Mouse (Mus musculus) limb, embryonic 14.5 days (tissue): ENCODE results near the gene Elp4. TPM values are rescaled to one million over a fixed set of nuclear protein-coding genes. Genes with fewer than 3 reads are reported as not detected.

Source experiments
- ATAC-seq: fragments of 200-750 bp; cut with Nextera tagmentation; 2 replicates; pipeline ENCODE4 v1.8.0; 2017; ENCODE audit warnings: low read depth, moderate number of reproducible peaks, moderate TSS enrichment; ENCODE audit not compliant: low FRiP score
- DNase-seq: peaks from one replicate; pipeline ENCODE4 v3.0.0-alpha.2; 2015; ENCODE audit warnings: low spot score
- H3K27ac ChIP-seq: fragments of 300-500 bp; sonication (generic); replicated peaks from 2 replicates; pipeline ENCODE4 v1.5.1; 2014; ENCODE audit warnings: low read depth, mild to moderate bottlenecking, low read length, moderate library complexity, mixed read lengths
- H3K27me3 ChIP-seq: fragments of 300-500 bp; sonication (generic); 2 replicates; pipeline ENCODE4 v1.6.1; 2014; ENCODE audit warnings: low read length, mixed read lengths; ENCODE audit not compliant: control insufficient read depth, insufficient read depth
- H3K36me3 ChIP-seq: fragments of 300-500 bp; sonication (generic); 2 replicates; pipeline ENCODE4 v1.6.1; 2014; ENCODE audit warnings: mild to moderate bottlenecking, low read length, moderate library complexity, mixed read lengths; ENCODE audit not compliant: control insufficient read depth, insufficient read depth
- H3K4me1 ChIP-seq: fragments of 300-500 bp; sonication (generic); 2 replicates; pipeline ENCODE4 v1.6.1; 2014; ENCODE audit warnings: antibody characterized with exemption, low read length, mixed read lengths; ENCODE audit not compliant: control insufficient read depth, insufficient read depth
- H3K4me2 ChIP-seq: fragments of 300-500 bp; sonication (generic); replicated peaks from 2 replicates; pipeline ENCODE4 v1.6.1; 2014; ENCODE audit warnings: low read depth, mild to moderate bottlenecking, low read length, moderate library complexity; ENCODE audit not compliant: severe bottlenecking
- H3K4me3 ChIP-seq: fragments of 300-500 bp; sonication (generic); replicated peaks from 2 replicates; pipeline ENCODE4 v1.5.1; 2014; ENCODE audit warnings: low read length
- H3K9ac ChIP-seq: fragments of 300-500 bp; sonication (generic); 2 replicates; pipeline ENCODE4 v1.6.1; 2014; ENCODE audit warnings: mild to moderate bottlenecking, low read depth, low read length, moderate library complexity; ENCODE audit not compliant: severe bottlenecking
- H3K9me3 ChIP-seq: fragments of 300-500 bp; sonication (generic); 2 replicates; pipeline ENCODE4 v1.6.1; 2016; ENCODE audit warnings: low read length; ENCODE audit not compliant: control insufficient read depth
- POLR2A ChIP-seq: fragments of 200-500 bp; IDR thresholded peaks from 2 replicates; pipeline ENCODE4 v1.8.0; 2012; ENCODE audit warnings: inconsistent platforms, mild to moderate bottlenecking, moderate library complexity, borderline replicate concordance; ENCODE audit not compliant: insufficient read depth, insufficient read length; ENCODE audit errors: extremely low read depth
- WGBS: fragments of 180-500 bp; shearing (Covaris S2); extraction: QIAGEN DNeasy Blood & Tissue Kit; methylation state at CpG from one replicate; pipeline ENCODE4 v1.1.7; 2014; 5-methylcytosine and 5-hydroxymethylcytosine counted together
- polyA plus RNA-seq, 2 experiments: library from polyadenylated mRNA; depleted of rRNA in 1 of 2; stranded (reverse) in 1 of 2; unstranded in 1 of 2; fragments of >200 nt; fragmentation: Nextera tagmentation in 1 of 2; extraction: Ambion mirVana in 1 of 2; gene quantifications; 2 replicates each; pipeline versions ENCODE4 v1.2.1 to v1.2.3; 2012 to 2014

The Elp4 gene
- polyA plus RNA-seq, 2 experiments = 12.5 to 31.2 TPM

GRCm38 (mm10) chr2:105705320-105705719, 199.0 kb downstream of the Elp4 start:
- Histone ChIP-seq H3K27me3 (no peaks in the 10 kb centered on the region), H3K4me1 (no peaks in the 10 kb centered on the region), H3K4me3 (no peak overlapping the region), H3K9ac (no peak overlapping the region), H3K9me3 (no peaks in the 10 kb centered on the region), H3K4me2 (no peak overlapping the region), H3K27ac (no peak overlapping the region), H3K36me3 (no peaks in the 10 kb centered on the region; the same call in 1 of the 2 replicates)
- no peak for ATAC-seq
- DNase-seq = no peak
- no peak for TF ChIP-seq POLR2A
- 62% methylated on average over 2 of the region's 2 CpGs for WGBS

- ATAC-seq = no peak
Observed at GRCm38 (mm10) chr2:105702586-105702985, 201.8 kb downstream of the Elp4 start.

GRCm38 (mm10) chr2:105701781-105702180, 202.6 kb downstream of the Elp4 start:
- Histone ChIP-seq H3K9me3 (no peaks in the 10 kb centered on the region), H3K4me1 (no peaks in the 10 kb centered on the region), H3K4me3 (no peak overlapping the region), H3K4me2 (no peak overlapping the region), H3K36me3 (no peaks in the 10 kb centered on the region; the same call in 1 of the 2 replicates), H3K9ac (no peak overlapping the region), H3K27me3 (no peaks in the 10 kb centered on the region), H3K27ac (no peak overlapping the region)
- 80% methylated on average over 4 of the region's 4 CpGs for WGBS
- no peak for DNase-seq
- no peak for TF ChIP-seq POLR2A
- no peak for ATAC-seq

More at GRCm38 (mm10) chr2:105702586-105702985, 201.8 kb downstream of the Elp4 start:
- no peak for DNase-seq
- Histone ChIP-seq H3K9ac (no peak overlapping the region), H3K4me1 (no peaks in the 10 kb centered on the region), H3K4me2 (no peak overlapping the region), H3K36me3 (no peaks in the 10 kb centered on the region; the same call in 1 of the 2 replicates), H3K9me3 (no peaks in the 10 kb centered on the region), H3K27ac (no peak overlapping the region), H3K4me3 (no peak overlapping the region), H3K27me3 (no peaks in the 10 kb centered on the region)
- no peak for TF ChIP-seq POLR2A
- 83% methylated on average over 10 of the region's 10 CpGs for WGBS

- DNase-seq = no peak
- no peak for TF ChIP-seq POLR2A
- no peaks in the 10 kb centered on the region; the same call in 1 of the 2 replicates for H3K36me3 ChIP-seq
- no peaks in the 10 kb centered on the region for H3K4me1 ChIP-seq
- WGBS = 80% methylated on average over 2 of the region's 2 CpGs
- H3K4me2 ChIP-seq = no peak overlapping the region
- no peak for ATAC-seq
- no peaks in the 10 kb centered on the region for H3K9me3 ChIP-seq
- H3K27ac ChIP-seq = no peak overlapping the region
- no peak overlapping the region for H3K4me3 ChIP-seq
- no peak overlapping the region for H3K9ac ChIP-seq
- H3K27me3 ChIP-seq = no peaks in the 10 kb centered on the region
Observed at GRCm38 (mm10) chr2:105698631-105699030, 205.7 kb downstream of the Elp4 start.

GRCm38 (mm10) chr2:105697741-105698140, 206.6 kb downstream of the Elp4 start:
- Histone ChIP-seq H3K4me2 (no peak overlapping the region), H3K9ac (no peak overlapping the region), H3K27me3 (peaks cover 2% of the 10 kb centered on the region; the same call in 1 of the 2 replicates), H3K36me3 (no peaks in the 10 kb centered on the region; the same call in 1 of the 2 replicates), H3K4me1 (no peaks in the 10 kb centered on the region), H3K27ac (no peak overlapping the region), H3K4me3 (no peak overlapping the region), H3K9me3 (no peaks in the 10 kb centered on the region)
- DNase-seq (no peak), ATAC-seq (no peak)
- WGBS = 89% methylated on average over 5 of the region's 5 CpGs
- TF ChIP-seq POLR2A = no peak

GRCm38 (mm10) chr2:105691296-105691695, 213.1 kb downstream of the Elp4 start:
- 0 out of 2 replicates have a peak, but pooled peaks cover 5% of the 10 kb centered on the region for H3K4me1 ChIP-seq
- 12% methylated on average over 10 of the region's 10 CpGs for WGBS
- H3K9ac ChIP-seq = no peak overlapping the region

More at GRCm38 (mm10) chr2:105691296-105691695, 213.1 kb downstream of the Elp4 start:
- H3K36me3 ChIP-seq = no peaks in the 10 kb centered on the region
- H3K9me3 ChIP-seq = no peaks in the 10 kb centered on the region
- ATAC-seq = no peak
- no peak for DNase-seq
- no peak for TF ChIP-seq POLR2A
- no peak overlapping the region for H3K4me3 ChIP-seq
- no peak overlapping the region for H3K4me2 ChIP-seq
- H3K27ac ChIP-seq = no peak overlapping the region
- peaks cover 64% of the 10 kb centered on the region for H3K27me3 ChIP-seq
